Mouse (Mus musculus): ENCODE results near the gene 0610012G03Rik.

0610012G03Rik gene

GRCm38 (mm10) chr16:31932255-31932654, 16.0 kb downstream of the 0610012G03Rik start:
- DNase-seq: peak; percentile 18 to 28

- no peak for DNase-seq
These were observed 17.0 kb downstream of the 0610012G03Rik start for GRCm38 (mm10) chr16:31931330-31931729.

GRCm38 (mm10) chr16:31927412-31927811, 20.9 kb downstream of the 0610012G03Rik start:
- DNase-seq: no peak

- DNase-seq: no peak
These were observed 21.6 kb downstream of the 0610012G03Rik start for GRCm38 (mm10) chr16:31926547-31927182.

GRCm38 (mm10) chr16:31926091-31926490, 22.2 kb downstream of the 0610012G03Rik start:
- no peak for DNase-seq

- no peak for DNase-seq
These were observed 23.9 kb downstream of the 0610012G03Rik start for GRCm38 (mm10) chr16:31924368-31924767.

GRCm38 (mm10) chr16:31918248-31918724, 30.0 kb downstream of the 0610012G03Rik start:
- peak; percentile 88 to 91 for DNase-seq

GRCm38 (mm10) chr16:31917776-31918175, 30.5 kb downstream of the 0610012G03Rik start:
- no peak for DNase-seq

GRCm38 (mm10) chr16:31910281-31910847, 37.9 kb downstream of the 0610012G03Rik start:
- DNase-seq: no peak

GRCm38 (mm10) chr16:31908959-31909358, 39.3 kb downstream of the 0610012G03Rik start:
- DNase-seq: no peak

- no peak for DNase-seq
These were observed 41.4 kb downstream of the 0610012G03Rik start for GRCm38 (mm10) chr16:31906896-31907295.

- DNase-seq: no peak
These were observed 42.1 kb downstream of the 0610012G03Rik start for GRCm38 (mm10) chr16:31905891-31906825.

- no peak for DNase-seq
These were observed 43.0 kb downstream of the 0610012G03Rik start for GRCm38 (mm10) chr16:31905331-31905730.

- no peak for DNase-seq
These were observed 45.1 kb downstream of the 0610012G03Rik start for GRCm38 (mm10) chr16:31903239-31903638.

- no peak for DNase-seq
These were observed 46.4 kb downstream of the 0610012G03Rik start for GRCm38 (mm10) chr16:31901886-31902285.

GRCm38 (mm10) chr16:31898546-31899326, 49.6 kb downstream of the 0610012G03Rik start:
- peak in 1 of 2 experiments; percentile 60 for DNase-seq

All from cerebellum, postnatal 25 days (tissue).